Mouse (Mus musculus) midbrain, postnatal 0 days (tissue): Measurements from ENCODE around the gene Lep. TPM values are rescaled to one million over a fixed set of nuclear protein-coding genes. Genes with fewer than 3 reads are reported as not detected.

Experiments
- ATAC-seq: fragments of 200-750 bp; cut with Nextera tagmentation; 2 replicates; pipeline ENCODE4 v1.8.0; 2017; ENCODE audit warnings: moderate number of reproducible peaks, mild to moderate bottlenecking, moderate TSS enrichment, moderate library complexity; ENCODE audit not compliant: low FRiP score
- DNase-seq: peaks from one replicate; pipeline ENCODE4 v3.0.0-alpha.2; 2015; ENCODE audit warnings: low spot score
- H3K27ac ChIP-seq: fragments of 300-500 bp; sonication (generic); 2 replicates; pipeline ENCODE4 v1.5.1; 2014; ENCODE audit warnings: low read depth, mild to moderate bottlenecking, low read length, mixed read lengths
- H3K27me3 ChIP-seq: fragments of 300-500 bp; sonication (generic); 2 replicates; pipeline ENCODE4 v1.6.1; 2014; ENCODE audit warnings: low read length, control low read depth, mixed read lengths; ENCODE audit not compliant: insufficient read depth
- H3K36me3 ChIP-seq: fragments of 300-500 bp; sonication (generic); 2 replicates; pipeline ENCODE4 v1.6.1; 2014; ENCODE audit warnings: low read length, control low read depth, mixed read lengths; ENCODE audit not compliant: insufficient read depth
- H3K4me1 ChIP-seq: fragments of 300-500 bp; sonication (generic); 2 replicates; pipeline ENCODE4 v1.6.1; 2014; ENCODE audit warnings: mild to moderate bottlenecking, control low read depth, antibody characterized with exemption, low read length, mixed read lengths; ENCODE audit not compliant: insufficient read depth
- H3K4me2 ChIP-seq: fragments of 300-500 bp; sonication (generic); 2 replicates; pipeline ENCODE4 v1.6.1; 2014; ENCODE audit warnings: low read depth, mild to moderate bottlenecking, low read length, mixed read lengths; ENCODE audit not compliant: poor library complexity, severe bottlenecking
- H3K4me3 ChIP-seq: fragments of 300-500 bp; sonication (generic); 2 replicates; pipeline ENCODE4 v1.5.1; 2014; ENCODE audit warnings: low read depth, mild to moderate bottlenecking, low read length, moderate library complexity
- H3K9ac ChIP-seq: fragments of 300-500 bp; sonication (generic); replicated peaks from 2 replicates; pipeline ENCODE4 v1.6.1; 2014; ENCODE audit warnings: mild to moderate bottlenecking, low read length, moderate library complexity, mixed read lengths; ENCODE audit not compliant: poor library complexity, severe bottlenecking
- H3K9me3 ChIP-seq: fragments of 300-500 bp; sonication (generic); 2 replicates; pipeline ENCODE4 v1.6.1; 2016; ENCODE audit warnings: low read length, control low read depth
- CTCF ChIP-seq: IDR thresholded peaks from 2 replicates; pipeline ENCODE4 v1.5.1; 2016; ENCODE audit warnings: antibody characterized with exemption, mild to moderate bottlenecking
- WGBS: fragments of 180-500 bp; shearing (Covaris S2); extraction: QIAGEN DNeasy Blood & Tissue Kit; methylation state at CpG from one replicate; pipeline ENCODE4 v1.1.7; 2014; 5-methylcytosine and 5-hydroxymethylcytosine counted together
- polyA plus RNA-seq: library from polyadenylated mRNA; unstranded; fragments of >200 nt; fragmentation: Nextera tagmentation; extraction: Ambion mirVana; gene quantifications from 2 replicates; pipeline ENCODE4 v1.2.1, GENCODE M21; 2015
- total RNA-seq: library from RNA; depleted of rRNA; stranded (reverse); fragments of >200 nt; gene quantifications from 2 replicates; pipeline ENCODE4 v1.2.3, GENCODE M21; 2014

Gene Lep
- total and polyA plus RNA-seq, 2 experiments from 2014 or later = not detected

DNA sequence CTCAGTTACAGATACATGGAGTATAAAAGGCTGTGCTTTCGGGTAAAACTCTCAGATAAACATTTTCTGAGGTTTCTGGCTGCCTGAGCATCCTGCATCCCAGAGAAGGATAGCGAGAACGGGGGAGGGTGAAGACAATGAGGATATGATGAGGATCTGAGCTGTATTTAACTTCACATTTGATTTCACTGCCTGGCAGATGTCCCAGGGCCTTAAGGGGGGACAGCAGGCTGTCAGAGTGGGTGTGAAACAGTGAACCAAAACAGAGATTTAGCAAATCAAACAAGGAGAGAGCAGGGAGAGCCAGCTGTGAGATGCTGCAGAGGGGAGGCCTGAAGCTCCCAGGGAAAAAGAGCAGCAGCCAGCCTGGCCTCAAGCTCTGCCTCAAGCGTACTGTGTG, 19.3 kb downstream of the Lep start:
- ATAC-seq (no peak), DNase-seq (no peak)
- 57% methylated on average over 4 of the region's 4 CpGs for WGBS
- no peak overlapping the region for H3K9ac ChIP-seq
- no peaks in the 10 kb centered on the region for H3K27me3 ChIP-seq
- H3K36me3 ChIP-seq = no peaks in the 10 kb centered on the region
- H3K27ac ChIP-seq = no peak overlapping the region
- H3K4me1 ChIP-seq = no peaks in the 10 kb centered on the region
- H3K9me3 ChIP-seq = no peaks in the 10 kb centered on the region
- no peak overlapping the region for H3K4me2 ChIP-seq
- H3K4me3 ChIP-seq = no peak overlapping the region
- TF ChIP-seq CTCF = no peak

- WGBS = 82% methylated on average over 10 of the region's 10 CpGs
- Histone ChIP-seq H3K4me2 (no peak overlapping the region), H3K9ac (no peak overlapping the region), H3K36me3 (no peaks in the 10 kb centered on the region), H3K4me3 (no peak overlapping the region), H3K4me1 (no peaks in the 10 kb centered on the region), H3K27ac (no peak overlapping the region), H3K9me3 (no peaks in the 10 kb centered on the region), H3K27me3 (no peaks in the 10 kb centered on the region)
- no peak for DNase-seq
- ATAC-seq = no peak
- no peak for TF ChIP-seq CTCF
These were observed 21.9 kb downstream of the Lep start for GRCm38 (mm10) chr6:29081826-29082363.

GRCm38 (mm10) chr6:29082776-29083354, 22.8 kb downstream of the Lep start:
- 40% methylated on average over 9 of the region's 9 CpGs for WGBS
- Histone ChIP-seq H3K27ac (no peak overlapping the region), H3K4me1 (no peaks in the 10 kb centered on the region), H3K4me2 (no peak overlapping the region), H3K27me3 (no peaks in the 10 kb centered on the region), H3K36me3 (no peaks in the 10 kb centered on the region), H3K9me3 (no peaks in the 10 kb centered on the region), H3K4me3 (no peak overlapping the region), H3K9ac (no peak overlapping the region)
- DNase-seq (no peak), ATAC-seq (no peak)
- no peak; the same call in 1 of the 2 replicates for TF ChIP-seq CTCF

- Histone ChIP-seq H3K36me3 (no peaks in the 10 kb centered on the region), H3K4me2 (no peak overlapping the region), H3K27me3 (no peaks in the 10 kb centered on the region), H3K27ac (no peak overlapping the region), H3K4me1 (0 out of 2 replicates have a peak, but pooled peaks cover 2% of the 10 kb centered on the region), H3K4me3 (no peak overlapping the region), H3K9me3 (no peaks in the 10 kb centered on the region), H3K9ac (no peak overlapping the region)
- ATAC-seq (no peak), DNase-seq (no peak)
- WGBS = 64% methylated on average over 7 of the region's 7 CpGs
- TF ChIP-seq CTCF = no peak
These were observed 24.4 kb downstream of the Lep start for GRCm38 (mm10) chr6:29084401-29084800.

DNA sequence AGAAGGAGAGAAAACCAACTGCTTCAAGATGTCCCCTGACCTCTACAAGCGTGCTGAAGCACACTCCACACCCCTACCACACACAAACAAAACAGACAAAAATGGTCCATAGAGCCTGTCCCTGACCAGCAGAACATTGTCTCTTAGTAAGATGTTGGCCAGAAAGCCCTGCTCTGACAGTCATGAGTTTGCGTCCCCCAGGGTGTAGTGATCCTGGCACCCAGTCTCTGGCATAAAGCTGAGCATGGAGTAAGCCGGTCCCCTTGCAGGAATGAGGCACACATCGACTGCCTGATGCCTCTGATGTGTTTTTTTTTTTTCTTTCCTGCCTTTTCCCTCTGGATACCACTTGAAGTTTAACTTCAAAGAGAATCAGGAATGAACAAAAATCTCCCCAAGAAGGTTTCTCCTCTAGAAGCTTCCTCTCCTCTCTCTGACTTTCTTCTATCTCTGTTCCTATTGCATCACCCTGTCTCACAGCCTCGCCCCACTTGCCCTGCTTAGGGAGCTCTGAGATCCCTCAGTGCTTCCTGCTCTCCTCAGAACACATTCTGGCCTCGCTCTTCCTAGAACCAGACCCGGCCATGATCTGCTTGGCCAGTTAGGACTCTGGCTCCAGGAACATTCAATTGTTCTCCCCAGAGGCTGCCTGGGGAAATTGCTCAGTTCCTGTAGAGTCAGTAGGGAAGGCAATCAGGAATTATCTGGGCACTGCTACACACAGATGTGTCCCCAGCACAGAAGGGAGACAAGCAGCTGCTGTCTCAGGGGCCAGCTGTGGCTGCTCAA, 28.1 kb downstream of the Lep start:
- 68% methylated on average over 7 of the region's 7 CpGs for WGBS
- no peaks in the 10 kb centered on the region for H3K9me3 ChIP-seq
- no peaks in the 10 kb centered on the region for H3K36me3 ChIP-seq
- DNase-seq = no peak
- H3K27me3 ChIP-seq = no peaks in the 10 kb centered on the region
- no peak overlapping the region for H3K4me3 ChIP-seq
- no peak overlapping the region for H3K27ac ChIP-seq
- H3K4me1 ChIP-seq = 0 out of 2 replicates have a peak, but pooled peaks cover 2% of the 10 kb centered on the region
- H3K4me2 ChIP-seq = no peak overlapping the region
- ATAC-seq = no peak
- no peak for TF ChIP-seq CTCF
- no peak overlapping the region for H3K9ac ChIP-seq

GRCm38 (mm10) chr6:29092234-29092633, 32.2 kb downstream of the Lep start:
- no peak for ATAC-seq
- Histone ChIP-seq H3K4me2 (no peak overlapping the region), H3K4me1 (0 out of 2 replicates have a peak, but pooled peaks cover 2% of the 10 kb centered on the region), H3K9ac (no peak overlapping the region), H3K27ac (no peak overlapping the region), H3K9me3 (no peaks in the 10 kb centered on the region), H3K36me3 (no peaks in the 10 kb centered on the region), H3K27me3 (no peaks in the 10 kb centered on the region), H3K4me3 (no peak overlapping the region)
- DNase-seq = no peak
- TF ChIP-seq CTCF = no peak
- 84% methylated on average over 7 of the region's 7 CpGs for WGBS
